Mouse (Mus musculus): Measurements from ENCODE around the gene Sh3kbp1.

Sh3kbp1 gene

GRCm38 (mm10) chrX:159915125-159915524 lies 288.1 kb downstream of the Sh3kbp1 start:
- no peak for DNase-seq (ENCODE audit: low spot score in 2 of 2)

DNA sequence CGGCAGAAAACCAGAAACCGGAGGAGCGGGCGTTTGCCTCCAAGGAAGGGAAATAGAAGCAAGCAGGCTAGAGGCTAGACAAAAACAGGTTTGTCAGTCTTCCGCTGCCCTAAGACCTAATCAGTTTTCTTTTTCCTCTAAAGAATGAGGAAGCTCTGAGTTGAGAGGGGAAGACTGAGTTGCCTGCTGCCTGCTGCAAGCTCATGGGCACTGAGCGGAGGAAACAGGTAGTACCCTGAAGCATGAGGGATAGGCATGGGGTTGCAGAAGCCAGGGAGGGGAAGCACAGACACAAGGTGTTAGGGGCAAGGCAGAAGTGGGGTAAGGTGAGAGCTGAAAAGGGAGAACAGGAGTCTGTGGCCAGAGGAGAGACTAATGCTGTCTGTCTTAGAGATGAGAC lies 297.7 kb downstream of the Sh3kbp1 start:
- peak; percentile 7 to 8 for DNase-seq (ENCODE audit: low spot score in 2 of 2)

DNA sequence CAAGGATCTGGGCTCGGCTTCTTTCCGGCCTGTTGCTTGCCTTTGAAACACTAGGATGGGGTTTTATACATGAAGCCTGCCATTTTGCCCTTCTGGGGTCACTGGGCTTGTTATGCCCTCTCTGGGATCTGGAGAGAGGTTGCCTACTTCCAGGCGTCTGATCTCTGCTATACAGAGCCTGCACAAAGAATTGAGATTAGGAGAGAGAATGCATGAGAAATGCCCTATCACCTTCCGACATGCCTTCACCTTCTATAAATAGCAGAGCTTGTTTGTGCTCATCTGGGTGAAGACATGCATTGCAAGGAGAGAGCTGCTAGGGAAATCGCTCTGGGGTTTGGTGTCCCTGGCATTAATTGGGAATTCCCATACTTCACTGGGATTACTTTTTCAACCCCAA lies 301.1 kb downstream of the Sh3kbp1 start:
- no peak for DNase-seq (ENCODE audit: low spot score in 2 of 2)

- no peak for DNase-seq (ENCODE audit: low spot score in 2 of 2)
Observed at GRCm38 (mm10) chrX:159928834-159929233, 301.8 kb downstream of the Sh3kbp1 start.

DNA sequence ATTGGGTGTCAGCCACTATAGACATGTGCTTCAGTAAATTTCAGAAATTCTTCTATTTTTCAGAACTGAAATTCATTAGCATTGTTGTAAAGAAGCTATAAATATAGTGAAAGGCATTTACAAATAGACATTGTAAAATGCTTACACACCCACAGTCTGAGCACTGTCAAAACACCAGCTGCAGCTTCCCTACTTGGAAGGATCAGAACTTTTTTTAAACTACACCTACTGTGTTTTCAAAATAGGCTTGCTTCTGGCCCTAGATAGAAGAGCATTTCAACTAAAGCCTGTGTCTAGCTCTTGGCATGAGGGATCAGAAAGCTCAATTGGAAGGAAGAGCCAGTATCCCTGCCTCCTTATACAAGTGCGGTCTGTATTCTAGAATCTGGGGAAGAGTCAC lies 305.0 kb downstream of the Sh3kbp1 start:
- DNase-seq (ENCODE audit: low spot score in 2 of 2): no peak

DNA sequence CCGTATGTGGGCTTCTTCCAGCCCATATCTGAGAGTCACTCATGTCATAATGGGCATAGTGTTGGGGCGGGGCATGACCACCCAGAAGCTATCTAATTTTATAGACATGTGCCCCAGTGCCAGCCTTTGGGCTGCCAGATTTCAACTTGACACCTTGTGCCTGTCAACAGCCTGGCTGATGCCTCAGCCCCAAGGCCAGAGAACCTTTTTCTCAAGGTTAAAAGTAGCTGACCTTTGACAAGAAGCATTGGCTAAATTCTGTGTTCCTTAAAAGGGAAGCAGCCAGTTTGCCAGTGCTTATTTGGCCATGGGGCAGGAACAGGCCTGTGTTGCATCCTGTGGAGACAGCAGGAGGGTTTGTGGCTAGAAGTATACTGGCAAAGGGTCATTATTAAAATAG lies 315.5 kb downstream of the Sh3kbp1 start:
- no peak for DNase-seq (ENCODE audit: low spot score in 2 of 2)

- no peak for DNase-seq (ENCODE audit: low spot score in 2 of 2)
Observed at GRCm38 (mm10) chrX:159943586-159943985, 316.5 kb downstream of the Sh3kbp1 start.

GRCm38 (mm10) chrX:159953546-159954429 lies 326.7 kb downstream of the Sh3kbp1 start:
- no peak for DNase-seq (ENCODE audit: low spot score in 2 of 2)

- DNase-seq (ENCODE audit: low spot score in 2 of 2): no peak
Observed at GRCm38 (mm10) chrX:159954430-159954779, 327.3 kb downstream of the Sh3kbp1 start.

GRCm38 (mm10) chrX:159955433-159955832 lies 328.4 kb downstream of the Sh3kbp1 start:
- DNase-seq (ENCODE audit: low spot score in 2 of 2): no peak

- no peak for DNase-seq (ENCODE audit: low spot score in 2 of 2)
Observed at GRCm38 (mm10) chrX:159961385-159961784, 334.3 kb downstream of the Sh3kbp1 start.

DNA sequence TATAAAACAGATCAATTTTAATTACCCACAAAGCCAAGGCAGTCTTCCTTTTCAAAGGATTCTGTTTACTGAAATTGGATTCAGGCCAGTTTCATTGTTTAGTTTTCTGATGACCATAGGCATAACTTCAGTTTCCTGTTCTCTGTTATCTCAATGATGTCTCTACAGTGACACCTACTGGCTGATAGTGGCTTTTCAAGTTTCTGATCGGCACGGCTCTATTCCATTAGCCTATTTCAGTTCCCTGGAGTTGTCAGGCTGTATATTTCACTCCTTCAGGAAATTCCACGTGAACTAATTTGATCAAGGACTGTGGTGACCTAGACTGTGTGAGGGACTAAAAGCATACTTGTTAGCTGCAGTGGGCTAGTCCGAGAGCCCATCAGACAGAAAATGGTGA lies 336.2 kb downstream of the Sh3kbp1 start:
- peak; percentile 8 to 47 for DNase-seq (ENCODE audit: low spot score in 2 of 2)

- DNase-seq (ENCODE audit: low spot score in 2 of 2): no peak
Observed at GRCm38 (mm10) chrX:159963925-159964324, 336.9 kb downstream of the Sh3kbp1 start.

GRCm38 (mm10) chrX:159969025-159969424 lies 342.0 kb downstream of the Sh3kbp1 start:
- DNase-seq (ENCODE audit: low spot score in 2 of 2): no peak

- DNase-seq (ENCODE audit: low spot score in 2 of 2): no peak
Observed at GRCm38 (mm10) chrX:159971091-159971779, 344.2 kb downstream of the Sh3kbp1 start.

DNA sequence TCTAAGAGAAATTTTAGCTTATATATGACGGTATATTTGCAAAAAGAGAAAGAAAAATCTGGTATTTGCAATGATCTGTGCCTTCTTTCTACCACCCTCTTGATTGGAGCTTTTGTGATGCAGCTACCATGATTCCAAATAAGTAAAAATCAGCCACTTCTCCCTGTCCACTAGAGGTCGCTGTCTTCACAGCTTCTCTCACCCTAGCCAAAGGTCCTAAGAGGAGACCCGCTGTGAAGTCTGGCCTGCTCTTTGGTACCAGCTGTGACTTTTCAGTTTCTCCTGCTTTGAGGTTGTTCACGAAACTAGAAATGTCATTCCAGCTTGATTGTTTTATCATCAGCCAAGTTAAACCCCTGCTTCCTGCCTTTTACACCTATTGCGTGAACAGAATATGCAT lies 346.7 kb downstream of the Sh3kbp1 start:
- no peak for DNase-seq (ENCODE audit: low spot score in 2 of 2)

DNA sequence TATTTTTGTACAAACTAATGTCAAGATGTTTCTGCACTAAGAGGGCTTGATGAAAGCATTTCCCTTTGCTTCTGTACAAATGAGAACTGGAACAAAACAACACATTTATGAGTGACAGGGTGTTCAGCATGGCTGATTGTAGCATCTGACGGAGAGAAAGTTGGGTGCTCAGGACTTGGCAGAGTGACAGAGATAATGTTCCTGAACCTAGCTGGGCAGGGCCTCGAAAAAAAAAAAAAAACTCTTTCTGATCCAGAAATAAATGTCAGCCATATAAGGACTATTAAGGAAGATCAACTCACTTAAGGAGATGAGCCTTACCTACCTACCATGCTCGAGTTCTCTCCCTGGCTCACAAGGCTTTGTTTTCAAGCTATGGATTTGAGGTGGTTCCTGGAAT lies 349.2 kb downstream of the Sh3kbp1 start:
- DNase-seq (ENCODE audit: low spot score in 2 of 2): no peak

DNA sequence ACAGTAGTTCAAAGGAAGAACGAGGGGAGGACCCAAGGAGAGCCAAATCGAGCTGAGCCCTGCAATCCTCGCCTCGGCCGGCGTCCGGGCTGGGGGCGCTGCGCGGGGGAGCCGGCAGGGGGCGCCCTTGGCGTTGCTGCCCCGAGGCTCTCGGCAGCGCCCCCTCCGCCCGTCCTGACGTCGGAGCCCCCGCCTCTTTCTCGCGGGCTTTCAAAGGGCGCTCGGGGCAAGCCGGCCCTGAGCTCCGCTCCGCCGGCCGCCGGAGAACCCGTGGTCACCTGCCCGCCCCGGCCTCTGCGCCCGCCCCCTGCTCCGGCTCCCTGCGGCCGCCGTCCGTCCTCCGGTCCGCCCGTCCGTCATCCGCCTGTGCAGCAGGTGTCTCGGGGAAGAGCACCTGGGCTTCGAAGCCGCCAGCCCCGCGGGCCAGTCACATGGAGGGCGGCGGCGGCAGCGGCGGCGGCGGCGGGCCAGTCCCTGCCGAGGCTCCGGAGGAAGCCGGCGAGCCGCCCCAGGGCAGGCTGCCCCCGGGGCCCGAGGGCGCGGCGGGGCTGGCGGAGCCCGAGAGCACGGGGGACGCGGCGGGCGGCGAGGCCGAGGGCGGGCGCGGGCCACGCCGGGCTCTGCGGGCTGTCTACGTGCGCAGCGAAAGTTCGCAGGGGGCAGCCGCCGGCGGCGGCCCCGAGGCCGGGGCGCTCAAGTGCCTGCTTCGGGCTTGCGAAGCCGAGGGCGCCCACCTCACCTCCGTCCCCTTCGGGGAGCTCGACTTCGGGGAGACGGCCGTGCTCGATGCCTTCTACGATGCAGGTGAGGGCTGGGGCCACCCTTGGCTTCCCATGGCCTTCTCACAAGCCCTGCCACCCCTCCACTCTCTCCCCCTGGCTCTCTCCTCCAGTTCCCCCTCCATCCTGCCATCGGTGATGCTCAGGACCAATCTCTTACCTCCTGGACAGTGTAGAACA lies 361.2 kb downstream of the Sh3kbp1 start, which contains the start of gene Map3k15:
Map3k15 (plus strand) TSS at position 432 of the 959 bp plus-strand sequence.
- DNase-seq (ENCODE audit: low spot score in 2 of 2): peak; percentile 30 to 33

DNA sequence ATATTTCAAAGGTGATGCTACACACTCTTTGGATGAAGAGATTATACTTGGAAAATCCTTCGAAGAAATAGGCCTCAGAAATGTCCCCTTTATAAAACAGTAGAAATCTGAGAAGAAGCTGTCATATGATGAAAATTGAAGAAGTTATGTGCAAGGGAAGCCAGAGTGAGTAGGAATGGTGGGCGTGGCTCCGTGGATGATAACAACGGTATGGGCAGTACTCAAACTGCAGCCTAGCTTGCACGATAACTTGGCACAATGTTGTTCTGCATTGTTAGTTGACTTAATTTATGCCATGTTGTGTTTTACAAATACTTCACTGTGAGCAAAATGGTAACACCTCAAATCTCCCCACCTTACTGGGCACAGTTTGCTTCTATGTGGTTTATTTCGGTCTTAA lies 368.7 kb downstream of the Sh3kbp1 start:
- DNase-seq (ENCODE audit: low spot score in 2 of 2): no peak
